In the genomic region with DNA sequence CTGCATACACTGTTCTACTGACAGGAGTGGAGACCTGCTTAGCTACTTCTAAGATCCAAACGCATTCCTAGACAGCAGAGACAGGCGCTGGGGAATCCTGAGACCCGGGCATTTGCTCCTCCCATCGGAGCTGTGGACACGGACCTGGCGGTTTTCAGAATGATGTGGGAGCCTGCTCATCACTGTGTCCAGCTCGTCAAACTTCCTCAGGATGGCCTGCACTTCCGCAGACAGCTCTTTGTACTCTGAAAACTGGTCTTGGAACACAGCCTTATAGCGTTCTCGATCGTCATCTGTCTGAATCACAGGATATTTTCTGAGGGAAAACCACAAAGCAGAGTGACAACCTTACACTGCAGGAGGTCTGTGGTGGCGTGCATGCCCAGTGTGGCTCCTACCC, we compare ENCODE assay signal across 16 mouse cellular contexts. TPM values are rescaled to one million over a fixed set of nuclear protein-coding genes. Genes with fewer than 3 reads are reported as not detected.
DNase-seq lines count a peak whose midpoint lies in the region; ATAC-seq lines count a peak whose summit lies in the region.
"Had no signal": no experiment of that assay in that cellular context is flagged by ENCODE, and none has a peak within 500 bp of the region (broad histone marks: within the 10 kb centered on the region; RNA-seq: fewer than 3 reads in every experiment).

No protein-coding gene starts in this region.

- no peaks in the 10 kb centered on the region for H3K27me3 ChIP-seq in heart, embryonic 12.5 days (replicated peaks)
- no peaks in the 10 kb centered on the region for H3K27me3 ChIP-seq in heart, embryonic 11.5 days (ENCODE audit: control insufficient read depth, insufficient read depth, low read length)
- H3K27me3 ChIP-seq in lung, embryonic 16.5 days (ENCODE audit: control insufficient read depth, insufficient read depth, low read depth, low read length) = no peaks in the 10 kb centered on the region
- no peaks in the 10 kb centered on the region for H3K27me3 ChIP-seq in heart, embryonic 15.5 days
- no peaks in the 10 kb centered on the region for H3K27me3 ChIP-seq in liver, embryonic 16.5 days (ENCODE audit: control insufficient read depth, insufficient read depth, low read depth, low read length)
- H3K27me3 ChIP-seq in forebrain, embryonic 11.5 days (ENCODE audit: control insufficient read depth, insufficient read depth, low read length) = no peaks in the 10 kb centered on the region
- H3K27me3 ChIP-seq: limb, embryonic 15.5 days had no signal

- 0 out of 2 replicates have a peak, but pooled peaks cover 3% of the 10 kb centered on the region for H3K4me1 ChIP-seq in heart, embryonic 12.5 days (replicated peaks)
- H3K4me1 ChIP-seq in heart, embryonic 11.5 days (ENCODE audit: control insufficient read depth, insufficient read depth, low read length) = no peaks in the 10 kb centered on the region
- no peaks in the 10 kb centered on the region for H3K4me1 ChIP-seq in lung, embryonic 16.5 days (replicated peaks; ENCODE audit: control insufficient read depth, insufficient read depth, low read length)
- H3K4me1 ChIP-seq in heart, embryonic 15.5 days (replicated peaks) = 0 out of 2 replicates have a peak, but pooled peaks cover 2% of the 10 kb centered on the region
- H3K4me1 ChIP-seq in liver, embryonic 16.5 days (ENCODE audit: control insufficient read depth, low read depth, low read length) = peaks cover 7% of the 10 kb centered on the region
- no peaks in the 10 kb centered on the region for H3K4me1 ChIP-seq in forebrain, embryonic 11.5 days (replicated peaks; ENCODE audit: control insufficient read depth, insufficient read depth, low read length)
- H3K4me1 ChIP-seq: limb, embryonic 15.5 days had no signal

- ATAC-seq in heart, embryonic 12.5 days (ENCODE audit: insufficient number of reproducible peaks, low FRiP score) = no peak
- no peak for ATAC-seq in heart, embryonic 11.5 days (replicated peaks; ENCODE audit: insufficient number of reproducible peaks, low FRiP score, low TSS enrichment)
- ATAC-seq in lung, embryonic 16.5 days (ENCODE audit: low read depth) = no peak
- no peak for ATAC-seq in heart, embryonic 15.5 days (replicated peaks; ENCODE audit: insufficient number of reproducible peaks, insufficient read depth, low FRiP score, low read depth)
- no peak for ATAC-seq in liver, embryonic 16.5 days (ENCODE audit: low read depth)
- no peak for ATAC-seq in forebrain, embryonic 11.5 days (replicated peaks; ENCODE audit: low FRiP score)
- ATAC-seq: CD4-positive, CD25-positive, alpha-beta regulatory T cell, adult 4 months; forebrain, embryonic 16.5 days had no signal

- no peaks in the 10 kb centered on the region for H3K9me3 ChIP-seq in heart, embryonic 12.5 days (replicated peaks)
- no peaks in the 10 kb centered on the region for H3K9me3 ChIP-seq in heart, embryonic 11.5 days (replicated peaks; ENCODE audit: control insufficient read depth, low read length)
- H3K9me3 ChIP-seq in lung, embryonic 16.5 days (ENCODE audit: control insufficient read depth, low read length) = no peaks in the 10 kb centered on the region
- H3K9me3 ChIP-seq in heart, embryonic 15.5 days (replicated peaks) = no peaks in the 10 kb centered on the region
- H3K9me3 ChIP-seq in liver, embryonic 16.5 days (replicated peaks; ENCODE audit: control insufficient read depth, low read length) = no peaks in the 10 kb centered on the region
- H3K9me3 ChIP-seq in forebrain, embryonic 11.5 days (ENCODE audit: control insufficient read depth, low read length) = no peaks in the 10 kb centered on the region
- H3K9me3 ChIP-seq: limb, embryonic 15.5 days had no signal

- 0 out of 2 replicates have a peak, but pooled peaks cover 3% of the 10 kb centered on the region for H3K36me3 ChIP-seq in heart, embryonic 12.5 days
- no peaks in the 10 kb centered on the region for H3K36me3 ChIP-seq in heart, embryonic 11.5 days (ENCODE audit: control insufficient read depth, insufficient read depth, low read length)
- no peaks in the 10 kb centered on the region for H3K36me3 ChIP-seq in lung, embryonic 16.5 days (ENCODE audit: control insufficient read depth, insufficient read depth, low read length)
- H3K36me3 ChIP-seq in heart, embryonic 15.5 days = no peaks in the 10 kb centered on the region
- H3K36me3 ChIP-seq in liver, embryonic 16.5 days (ENCODE audit: control insufficient read depth, insufficient read depth) = no peaks in the 10 kb centered on the region
- H3K36me3 ChIP-seq in forebrain, embryonic 11.5 days (ENCODE audit: control insufficient read depth, insufficient read depth, low read length) = no peaks in the 10 kb centered on the region
- H3K36me3 ChIP-seq: limb, embryonic 15.5 days had no signal

- 62% methylated on average over 12 of the region's 12 CpGs for WGBS in heart, embryonic 12.5 days
- WGBS in heart, embryonic 11.5 days (ENCODE audit: insufficient replicate concordance) = 65% methylated on average over 12 of the region's 12 CpGs
- 72% methylated on average over 12 of the region's 12 CpGs for WGBS in lung, embryonic 16.5 days
- 56% methylated on average over 12 of the region's 12 CpGs for WGBS in heart, embryonic 15.5 days
- WGBS in liver, embryonic 16.5 days (ENCODE audit: insufficient replicate concordance) = 45% methylated on average over 12 of the region's 12 CpGs
- WGBS in forebrain, embryonic 11.5 days = 85% methylated on average over 12 of the region's 12 CpGs

- no peak overlapping the region for H3K4me3 ChIP-seq in heart, embryonic 12.5 days
- no peak overlapping the region for H3K4me3 ChIP-seq in heart, embryonic 11.5 days (ENCODE audit: low read depth, low read length)
- no peak overlapping the region for H3K4me3 ChIP-seq in lung, embryonic 16.5 days (ENCODE audit: low read length)
- H3K4me3 ChIP-seq in heart, embryonic 15.5 days = peak overlapping the region; percentile 21; the same call in 1 of the 2 replicates
- H3K4me3 ChIP-seq in liver, embryonic 16.5 days (ENCODE audit: low read depth, low read length) = peak overlapping the region; percentile 22; the same call in 1 of the 2 replicates
- H3K4me3 ChIP-seq in forebrain, embryonic 11.5 days (ENCODE audit: low read depth, low read length) = no peak overlapping the region
- H3K4me3 ChIP-seq: limb, embryonic 15.5 days had no signal

- DNase-seq in lung, postnatal 36 days = no peak
- no peak for DNase-seq in left cerebral cortex, postnatal 36 days (ENCODE audit: low spot score in 2 of 2)
- no peak for DNase-seq in forebrain, embryonic 11.5 days (ENCODE audit: low spot score)
- DNase-seq: adrenal gland, postnatal 25 days; cerebellum, adult 9-10 months; kidney, adult 8-10 months; right cerebral cortex, postnatal 4 days; thymus, adult 18-20 months had no signal

- intact Hi-C loops in left cerebral cortex, postnatal 36 days (cut with DNase I) = no loop called here

- peak overlapping the region; percentile 52 for H3K4me2 ChIP-seq in heart, embryonic 12.5 days
- no peak overlapping the region for H3K4me2 ChIP-seq in heart, embryonic 11.5 days
- H3K4me2 ChIP-seq in lung, embryonic 16.5 days (ENCODE audit: low read depth, low read length) = no peak overlapping the region
- H3K4me2 ChIP-seq in heart, embryonic 15.5 days = peak overlapping the region; percentile 38
- H3K4me2 ChIP-seq in liver, embryonic 16.5 days (ENCODE audit: low read depth, low read length) = peak overlapping the region; percentile 47
- H3K4me2 ChIP-seq in forebrain, embryonic 11.5 days (ENCODE audit: low read depth, low read length, severe bottlenecking) = no peak overlapping the region
- H3K4me2 ChIP-seq: limb, embryonic 15.5 days had no signal

- no peak overlapping the region for H3K9ac ChIP-seq in heart, embryonic 12.5 days
- H3K9ac ChIP-seq in heart, embryonic 11.5 days (ENCODE audit: low read depth, low read length) = no peak overlapping the region
- no peak overlapping the region; the same call in 1 of the 2 replicates for H3K9ac ChIP-seq in lung, embryonic 16.5 days (ENCODE audit: low read length)
- H3K9ac ChIP-seq in heart, embryonic 15.5 days = no peak overlapping the region
- H3K9ac ChIP-seq in liver, embryonic 16.5 days (ENCODE audit: low read depth, low read length) = no peak overlapping the region
- H3K9ac ChIP-seq in forebrain, embryonic 11.5 days (ENCODE audit: low read length) = no peak overlapping the region
- H3K9ac ChIP-seq: limb, embryonic 15.5 days had no signal

- H3K27ac ChIP-seq in heart, embryonic 12.5 days (ENCODE audit: poor library complexity, severe bottlenecking) = no peak overlapping the region
- H3K27ac ChIP-seq in heart, embryonic 11.5 days (ENCODE audit: low read depth, low read length) = no peak overlapping the region
- peak overlapping the region; percentile 46 for H3K27ac ChIP-seq in lung, embryonic 16.5 days (ENCODE audit: low read length)
- peak overlapping the region; percentile 44 for H3K27ac ChIP-seq in heart, embryonic 15.5 days
- H3K27ac ChIP-seq in liver, embryonic 16.5 days (ENCODE audit: low read length) = no peak overlapping the region
- H3K27ac ChIP-seq in forebrain, embryonic 11.5 days (ENCODE audit: low read depth, low read length) = no peak overlapping the region
- H3K27ac ChIP-seq: limb, embryonic 15.5 days had no signal

RNA-seq across cellular contexts. Expression of gene Marveld2, which starts 16.5 kb away (rescaled TPM):
- polyA plus RNA-seq in heart, embryonic 12.5 days (2016; fragmentation: Nextera tagmentation; extraction: Ambion mirVana) = 3.6 and 4.4 TPM in 2 replicates
- 2.8 and 3.6 TPM in 2 replicates for polyA plus RNA-seq in heart, embryonic 11.5 days (2014; fragmentation: Nextera tagmentation; extraction: Ambion mirVana)
- 12.0 TPM in 2 replicates for polyA plus RNA-seq in lung, embryonic 16.5 days (2015; fragmentation: Nextera tagmentation; extraction: Ambion mirVana)
- polyA plus RNA-seq in heart, embryonic 15.5 days (2015; fragmentation: Nextera tagmentation; extraction: Ambion mirVana) = 1.6 and 3.6 TPM in 2 replicates
- polyA plus RNA-seq in liver, embryonic 16.5 days (2015; fragmentation: Nextera tagmentation; extraction: Ambion mirVana) = 9.6 and 10.5 TPM in 2 replicates
- 1 to 10 TPM; 1.2 to 2.4 TPM for total RNA-seq in left cerebral cortex, postnatal 36 days (2021)
- polyA plus RNA-seq in forebrain, embryonic 11.5 days (2014; fragmentation: Nextera tagmentation; extraction: Ambion mirVana) = 2.7 and 4.1 TPM in 2 replicates

RNA-seq across cellular contexts. Expression of gene Ocln, which starts 47.8 kb away (rescaled TPM):
- polyA plus RNA-seq in heart, embryonic 12.5 days (2016; fragmentation: Nextera tagmentation; extraction: Ambion mirVana) = 1.5 and 1.6 TPM in 2 replicates
- 1.5 and 1.7 TPM in 2 replicates for polyA plus RNA-seq in heart, embryonic 11.5 days (2014; fragmentation: Nextera tagmentation; extraction: Ambion mirVana)
- polyA plus RNA-seq in lung, embryonic 16.5 days (2015; fragmentation: Nextera tagmentation; extraction: Ambion mirVana) = 38.5 and 38.8 TPM in 2 replicates
- 2.2 and 3.8 TPM in 2 replicates for polyA plus RNA-seq in heart, embryonic 15.5 days (2015; fragmentation: Nextera tagmentation; extraction: Ambion mirVana)
- polyA plus RNA-seq in liver, embryonic 16.5 days (2015; fragmentation: Nextera tagmentation; extraction: Ambion mirVana) = 12.9 and 15.1 TPM in 2 replicates
- 1 to 10 TPM; 8.2 to 8.5 TPM for total RNA-seq in left cerebral cortex, postnatal 36 days (2021)
- polyA plus RNA-seq in forebrain, embryonic 11.5 days (2014; fragmentation: Nextera tagmentation; extraction: Ambion mirVana) = 2.6 and 2.9 TPM in 2 replicates

RNA-seq across cellular contexts. Expression of gene Ak6, which starts 50.5 kb away (rescaled TPM):
- polyA plus RNA-seq in heart, embryonic 12.5 days (2016; fragmentation: Nextera tagmentation; extraction: Ambion mirVana) = 216 and 219 TPM in 2 replicates
- polyA plus RNA-seq in heart, embryonic 11.5 days (2014; fragmentation: Nextera tagmentation; extraction: Ambion mirVana) = 244 and 250 TPM in 2 replicates
- 257 TPM in 2 replicates for polyA plus RNA-seq in lung, embryonic 16.5 days (2015; fragmentation: Nextera tagmentation; extraction: Ambion mirVana)
- polyA plus RNA-seq in heart, embryonic 15.5 days (2015; fragmentation: Nextera tagmentation; extraction: Ambion mirVana) = 215 and 218 TPM in 2 replicates
- polyA plus RNA-seq in liver, embryonic 16.5 days (2015; fragmentation: Nextera tagmentation; extraction: Ambion mirVana) = 121 and 134 TPM in 2 replicates
- total RNA-seq in left cerebral cortex, postnatal 36 days (2021) = 10 to 100 TPM; 77.2 to 87.9 TPM
- polyA plus RNA-seq in forebrain, embryonic 11.5 days (2014; fragmentation: Nextera tagmentation; extraction: Ambion mirVana) = 344 and 354 TPM in 2 replicates

RNA-seq across cellular contexts. Expression of gene Rad17, which starts 50.5 kb away (rescaled TPM):
- 27.3 and 28.7 TPM in 2 replicates for polyA plus RNA-seq in heart, embryonic 12.5 days (2016; fragmentation: Nextera tagmentation; extraction: Ambion mirVana)
- polyA plus RNA-seq in heart, embryonic 11.5 days (2014; fragmentation: Nextera tagmentation; extraction: Ambion mirVana) = 24.5 and 30.2 TPM in 2 replicates
- 21.4 and 22.4 TPM in 2 replicates for polyA plus RNA-seq in lung, embryonic 16.5 days (2015; fragmentation: Nextera tagmentation; extraction: Ambion mirVana)
- 18.4 and 21.6 TPM in 2 replicates for polyA plus RNA-seq in heart, embryonic 15.5 days (2015; fragmentation: Nextera tagmentation; extraction: Ambion mirVana)
- 11.4 and 12.5 TPM in 2 replicates for polyA plus RNA-seq in liver, embryonic 16.5 days (2015; fragmentation: Nextera tagmentation; extraction: Ambion mirVana)
- total RNA-seq in left cerebral cortex, postnatal 36 days (2021) = 10 to 100 TPM; 12.7 to 15.0 TPM
- 24.9 and 26.4 TPM in 2 replicates for polyA plus RNA-seq in forebrain, embryonic 11.5 days (2014; fragmentation: Nextera tagmentation; extraction: Ambion mirVana)

RNA-seq across cellular contexts. Expression of gene Taf9, which starts 51.1 kb away (rescaled TPM):
- polyA plus RNA-seq in heart, embryonic 12.5 days (2016; fragmentation: Nextera tagmentation; extraction: Ambion mirVana) = 9.7 and 11.3 TPM in 2 replicates
- 7.4 and 15.8 TPM in 2 replicates for polyA plus RNA-seq in heart, embryonic 11.5 days (2014; fragmentation: Nextera tagmentation; extraction: Ambion mirVana)
- polyA plus RNA-seq in lung, embryonic 16.5 days (2015; fragmentation: Nextera tagmentation; extraction: Ambion mirVana) = 13.6 and 17.4 TPM in 2 replicates
- polyA plus RNA-seq in heart, embryonic 15.5 days (2015; fragmentation: Nextera tagmentation; extraction: Ambion mirVana) = 9.3 and 9.5 TPM in 2 replicates
- polyA plus RNA-seq in liver, embryonic 16.5 days (2015; fragmentation: Nextera tagmentation; extraction: Ambion mirVana) = 12.2 and 13.3 TPM in 2 replicates
- total RNA-seq in left cerebral cortex, postnatal 36 days (2021) = 10 to 100 TPM; 26.8 to 35.9 TPM
- polyA plus RNA-seq in forebrain, embryonic 11.5 days (2014; fragmentation: Nextera tagmentation; extraction: Ambion mirVana) = 22.4 and 22.6 TPM in 2 replicates

Comparison
In these comparisons a context has a peak if more than half of its experiments do, and no peak if none do; other contexts are left out.
1. H3K27ac ChIP-seq: peak in lung, embryonic 16.5 days (single experiment) and heart, embryonic 15.5 days (single experiment); none in heart, embryonic 12.5 days (single experiment), heart, embryonic 11.5 days (single experiment), liver, embryonic 16.5 days (single experiment) and forebrain, embryonic 11.5 days (single experiment).
2. H3K4me2 ChIP-seq: peak in heart, embryonic 12.5 days (single experiment), heart, embryonic 15.5 days (single experiment) and liver, embryonic 16.5 days (single experiment); none in heart, embryonic 11.5 days (single experiment), lung, embryonic 16.5 days (single experiment) and forebrain, embryonic 11.5 days (single experiment).
3. H3K4me3 ChIP-seq: peak in heart, embryonic 15.5 days (single experiment) and liver, embryonic 16.5 days (single experiment); none in heart, embryonic 12.5 days (single experiment), heart, embryonic 11.5 days (single experiment), lung, embryonic 16.5 days (single experiment) and forebrain, embryonic 11.5 days (single experiment).